Mouse (Mus musculus) CH12.LX (cell line): Measurements from ENCODE around the gene Med22.

Experiments
- CHD1 ChIP-seq: IDR thresholded peaks from 2 replicates; pipeline ENCODE4 v1.6.1; 2012; ENCODE audit warnings: low read depth, low read length, improper control_type of control experiment, inconsistent platforms
- CTCF ChIP-seq, 2 experiments: IDR thresholded peaks in 1 of 2; conservative IDR thresholded peaks in 1 of 2; 2 replicates each; pipeline ENCODE4 v1.5.1; 2011 to 2012; ENCODE audit warnings: low read depth in 2 of 2, low read length in 2 of 2, improper control_type of control experiment in 1 of 2, inconsistent platforms in 1 of 2, mild to moderate bottlenecking in 1 of 2, moderate library complexity in 1 of 2
- ELF1 ChIP-seq: IDR thresholded peaks from 2 replicates; pipeline ENCODE4 v1.6.1; 2014; ENCODE audit warnings: low read depth, mild to moderate bottlenecking, inconsistent platforms, low read length, improper control_type of control experiment
- GABPA ChIP-seq: IDR thresholded peaks from 2 replicates; pipeline ENCODE4 v1.6.1; 2012; ENCODE audit warnings: low read depth, low read length, improper control_type of control experiment, inconsistent platforms; ENCODE audit not compliant: insufficient replicate concordance
- KAT2A ChIP-seq: IDR thresholded peaks from 2 replicates; pipeline ENCODE4 v1.6.1; 2012; ENCODE audit warnings: low read length, improper control_type of control experiment, inconsistent platforms; ENCODE audit not compliant: insufficient replicate concordance
- MAFK ChIP-seq: IDR thresholded peaks from 2 replicates; pipeline ENCODE4 v1.6.1; 2011; ENCODE audit warnings: low read length, improper control_type of control experiment; ENCODE audit not compliant: insufficient replicate concordance
- MAX ChIP-seq: IDR thresholded peaks from 2 replicates; pipeline ENCODE4 v1.6.1; 2011; ENCODE audit warnings: low read length, improper control_type of control experiment
- MEF2A ChIP-seq: IDR thresholded peaks from 2 replicates; pipeline ENCODE4 v1.6.1; 2014; ENCODE audit warnings: low read depth, mild to moderate bottlenecking, inconsistent platforms, low read length, improper control_type of control experiment, borderline replicate concordance
- POLR2A ChIP-seq: IDR thresholded peaks from 2 replicates; pipeline ENCODE4 v1.6.1; 2011; ENCODE audit warnings: low read depth, mild to moderate bottlenecking, improper control_type of control experiment, low read length
- SIN3A ChIP-seq: IDR thresholded peaks from 2 replicates; pipeline ENCODE4 v1.6.1; 2012; ENCODE audit warnings: low read length, improper control_type of control experiment, inconsistent platforms
- UBTF ChIP-seq: IDR thresholded peaks from 2 replicates; pipeline ENCODE4 v1.6.1; 2012; ENCODE audit warnings: low read depth, mild to moderate bottlenecking, inconsistent platforms, low read length, improper control_type of control experiment, moderate library complexity
- ZC3H11A ChIP-seq: IDR thresholded peaks from 2 replicates; pipeline ENCODE4 v1.6.1; 2012; ENCODE audit warnings: low read depth, mild to moderate bottlenecking, inconsistent platforms, low read length, improper control_type of control experiment
- ZKSCAN1 ChIP-seq: IDR thresholded peaks from 2 replicates; pipeline ENCODE4 v1.6.1; 2012; ENCODE audit warnings: low read depth, inconsistent platforms, low read length, improper control_type of control experiment, borderline replicate concordance

DNA sequence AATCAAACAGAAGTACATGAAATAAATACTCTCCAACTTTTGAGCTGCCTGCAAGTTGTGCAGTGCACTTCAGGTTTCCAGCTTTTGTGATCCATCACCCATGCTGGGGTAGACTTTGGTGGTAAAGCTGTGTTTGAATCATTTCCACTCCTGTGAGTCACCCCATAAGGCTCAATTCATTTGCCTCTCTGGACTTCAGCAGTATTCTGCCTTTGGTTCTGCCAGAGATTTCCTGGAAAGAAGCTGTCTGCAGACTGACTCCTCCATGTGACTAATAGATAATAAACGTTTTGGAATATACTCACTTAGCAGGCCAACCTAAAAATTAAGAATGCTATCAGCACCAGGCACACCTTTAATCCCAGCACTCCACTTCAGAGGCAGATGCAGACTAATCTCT, 9.7 kb downstream of the Med22 start:
- TF ChIP-seq ELF1 (no peak), CTCF (conservative IDR thresholded peaks at IDR 0.05 in 1 of 2, IDR thresholded peaks at IDR 0.05 in 1 of 2; ENCODE audit: low read depth in 2 of 2, low read length in 2 of 2) (no peak), GABPA (no peak), UBTF (no peak), MEF2A (no peak), MAX (no peak), CHD1 (no peak), POLR2A (no peak), SIN3A (no peak), MAFK (no peak), ZC3H11A (no peak), KAT2A (no peak), ZKSCAN1 (no peak)
